Mouse (Mus musculus) bone marrow macrophage, adult 2 months (primary cell): ENCODE results near the gene Gm4922.

Experiments
- CTCF ChIP-seq: IDR thresholded peaks from 2 replicates; pipeline ENCODE4 v1.5.1; 2012; ENCODE audit warnings: low read depth, mild to moderate bottlenecking, low read length, moderate library complexity
- POLR2A ChIP-seq: IDR thresholded peaks from 2 replicates; pipeline ENCODE4 v1.6.1; 2012; ENCODE audit warnings: mild to moderate bottlenecking, low read depth, low read length, borderline replicate concordance

GRCm38 (mm10) chr10:18834389-18834788 is 47.8 kb upstream of the Gm4922 start:
- TF ChIP-seq CTCF (no peak), POLR2A (no peak)
